Comparison of ENCODE assay signal across 8 mouse cellular contexts in the genomic region with DNA sequence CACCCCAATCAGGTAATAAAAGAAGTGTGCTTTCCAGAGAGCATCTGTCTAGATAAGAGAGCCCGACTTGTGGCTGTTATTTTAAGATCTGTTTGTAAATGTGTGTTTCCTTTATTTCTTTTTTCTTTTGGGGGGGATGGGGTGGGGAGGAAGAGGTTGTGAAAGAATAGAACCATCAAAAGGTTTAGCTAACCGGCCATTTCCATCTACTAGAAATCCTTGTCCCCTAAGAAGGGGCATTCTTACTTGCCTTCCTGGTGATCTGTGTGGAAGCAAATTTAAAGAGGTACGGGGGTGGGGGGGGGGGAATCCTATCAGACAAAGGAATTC. TPM values are rescaled to one million over a fixed set of nuclear protein-coding genes. Genes with fewer than 3 reads are reported as not detected.
DNase-seq lines count a peak whose midpoint lies in the region; ATAC-seq and TF ChIP-seq lines count a peak whose summit lies in the region.

No protein-coding gene starts in this region.

- no peaks in the 10 kb centered on the region for H3K27me3 ChIP-seq in heart, embryonic 15.5 days
- peaks cover 23% of the 10 kb centered on the region for H3K27me3 ChIP-seq in E14TG2a.4 (ENCODE audit: insufficient read depth, low read length)
- H3K27me3 ChIP-seq in forebrain, postnatal 0 days (ENCODE audit: insufficient read depth, low read length), result no peaks in the 10 kb centered on the region
- no peaks in the 10 kb centered on the region for H3K27me3 ChIP-seq in midbrain, embryonic 10.5 days (ENCODE audit: low read depth, poor library complexity, severe bottlenecking)

- peaks cover 25% of the 10 kb centered on the region for H3K4me1 ChIP-seq in heart, embryonic 15.5 days (replicated peaks)
- H3K4me1 ChIP-seq in E14TG2a.4 (replicated peaks; ENCODE audit: low read depth, low read length), result peaks cover 45% of the 10 kb centered on the region
- peaks cover 11% of the 10 kb centered on the region; the same call in 1 of the 2 replicates for H3K4me1 ChIP-seq in forebrain, postnatal 0 days (ENCODE audit: insufficient read depth)
- peaks cover 37% of the 10 kb centered on the region for H3K4me1 ChIP-seq in midbrain, embryonic 10.5 days

- H3K36me3 ChIP-seq in heart, embryonic 15.5 days, result peaks cover 9% of the 10 kb centered on the region; the same call in 1 of the 2 replicates
- peaks cover 13% of the 10 kb centered on the region for H3K36me3 ChIP-seq in E14TG2a.4 (ENCODE audit: insufficient read depth, low read length)
- no peaks in the 10 kb centered on the region for H3K36me3 ChIP-seq in forebrain, postnatal 0 days (ENCODE audit: insufficient read depth)
- peaks cover 31% of the 10 kb centered on the region for H3K36me3 ChIP-seq in midbrain, embryonic 10.5 days

- ATAC-seq in heart, embryonic 15.5 days (replicated peaks; ENCODE audit: insufficient number of reproducible peaks, insufficient read depth, low FRiP score, low read depth), result no peak
- ATAC-seq in forebrain, postnatal 0 days, result no peak

- no peak for DNase-seq in heart, postnatal 4 days
- no peak for DNase-seq in forebrain, postnatal 0 days
- DNase-seq in midbrain, embryonic 10.5 days (ENCODE audit: low spot score), result no peak
- DNase-seq in cerebellum, adult 11 months, result no peak
- no peak for DNase-seq in cerebellum, postnatal 25 days
- DNase-seq in adrenal gland, postnatal 4 days (ENCODE audit: low spot score in 2 of 2), result no peak

- H3K9ac ChIP-seq in heart, embryonic 15.5 days, result peak overlapping the region; percentile 96
- peak overlapping the region; percentile 59; the same call in 1 of the 2 replicates for H3K9ac ChIP-seq in forebrain, postnatal 0 days

- no peaks in the 10 kb centered on the region for H3K9me3 ChIP-seq in heart, embryonic 15.5 days (replicated peaks)
- H3K9me3 ChIP-seq in E14TG2a.4 (ENCODE audit: low read length), result no peaks in the 10 kb centered on the region
- H3K9me3 ChIP-seq in forebrain, postnatal 0 days (ENCODE audit: low read length), result no peaks in the 10 kb centered on the region
- no peaks in the 10 kb centered on the region for H3K9me3 ChIP-seq in midbrain, embryonic 10.5 days (replicated peaks)

- no peak for TF ChIP-seq CTCF in E14TG2a.4 (conservative IDR thresholded peaks at IDR 0.05; ENCODE audit: low read length)
- no peak for TF ChIP-seq CTCF in forebrain, postnatal 0 days (IDR thresholded peaks at IDR 0.05; ENCODE audit: low read depth)

- peak overlapping the region; percentile 83 for H3K4me2 ChIP-seq in heart, embryonic 15.5 days
- peak overlapping the region; percentile 90 for H3K4me2 ChIP-seq in forebrain, postnatal 0 days (ENCODE audit: low read depth)

- H3K4me3 ChIP-seq in heart, embryonic 15.5 days, result peak overlapping the region; percentile 86
- peak overlapping the region; percentile 93 for H3K4me3 ChIP-seq in E14TG2a.4 (replicated peaks; ENCODE audit: low read length)
- peak overlapping the region; percentile 91 for H3K4me3 ChIP-seq in forebrain, postnatal 0 days (ENCODE audit: low read depth, low read length)
- peak overlapping the region; percentile 89 for H3K4me3 ChIP-seq in midbrain, embryonic 10.5 days

- 8% methylated on average over 3 of the region's 3 CpGs for WGBS in heart, embryonic 15.5 days
- 2% methylated on average over 3 of the region's 3 CpGs for WGBS in forebrain, postnatal 0 days
- 9% methylated on average over 3 of the region's 3 CpGs for WGBS in midbrain, embryonic 10.5 days

- H3K27ac ChIP-seq in heart, embryonic 15.5 days, result peak overlapping the region; percentile 99
- H3K27ac ChIP-seq in forebrain, postnatal 0 days (ENCODE audit: low read depth, low read length), result no peak overlapping the region
- peak overlapping the region; percentile 99 for H3K27ac ChIP-seq in midbrain, embryonic 10.5 days (replicated peaks)

RNA-seq across cellular contexts. Expression of gene Rcor1, which starts 1.3 kb away (rescaled TPM):
- 6.5 and 7.9 TPM in 2 replicates for polyA plus RNA-seq in heart, embryonic 15.5 days (2015; fragmentation: Nextera tagmentation; extraction: Ambion mirVana)
- total RNA-seq in heart, postnatal 4 days (2021), result 10 to 100 TPM; 26.0 to 26.8 TPM
- 14.0 and 16.2 TPM in 2 replicates for total RNA-seq in forebrain, postnatal 0 days (2014; rRNA removed)
- 3.2 and 4.3 TPM in 2 replicates for polyA plus RNA-seq in forebrain, postnatal 0 days (2015; fragmentation: Nextera tagmentation; extraction: Ambion mirVana)
- polyA plus RNA-seq in midbrain, embryonic 10.5 days (2016; fragmentation: Nextera tagmentation; extraction: Ambion mirVana), result 5.9 and 6.0 TPM in 2 replicates
- 10 to 100 TPM; 47.5 to 49.4 TPM for total RNA-seq in adrenal gland, postnatal 4 days (2021)
